Mouse (Mus musculus) frontal cortex, adult (tissue): Measurements from ENCODE around the gene Trip6.
"Not testable (repeated sequence)": the region's sequence is repeated elsewhere in the genome, so short reads cannot be mapped to it uniquely, and the experiment has no call there.

Experiments used
- ATAC-seq: cut with Nextera tagmentation; 2 replicates; pipeline ENCODE4 v1.9.2; 2017; ENCODE audit warnings: mild to moderate bottlenecking, moderate library complexity, mixed read lengths; ENCODE audit not compliant: low TSS enrichment

The Trip6 gene

GRCm38 (mm10) chr5:137301253-137301652 lies 13.0 kb downstream of the Trip6 start:
- ATAC-seq, result no peak

GRCm38 (mm10) chr5:137299240-137299639 lies 15.0 kb downstream of the Trip6 start:
- ATAC-seq, result no peak

GRCm38 (mm10) chr5:137297126-137297525 lies 17.1 kb downstream of the Trip6 start:
- no peak for ATAC-seq

GRCm38 (mm10) chr5:137295712-137296111 lies 18.5 kb downstream of the Trip6 start:
- ATAC-seq, result no peak

DNA sequence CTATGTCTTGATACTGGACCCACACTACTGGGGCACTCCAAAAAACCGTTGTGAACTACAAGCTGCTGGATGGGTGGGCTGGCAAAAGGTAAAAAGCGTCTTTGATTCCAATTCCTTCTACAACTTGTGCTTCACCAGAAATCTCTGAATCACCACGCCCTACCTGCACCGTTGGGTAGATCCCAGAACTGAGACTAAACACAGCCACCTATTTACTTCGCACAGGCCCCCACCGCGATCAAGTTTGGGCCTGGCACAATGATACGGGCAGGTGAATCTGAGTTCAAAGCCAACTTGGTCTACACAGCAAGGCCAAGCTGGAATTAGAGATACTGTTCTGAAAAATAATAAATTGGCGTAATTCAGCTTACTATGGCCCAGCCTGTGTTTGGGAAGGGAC lies 18.9 kb downstream of the Trip6 start:
- no peak for ATAC-seq

DNA sequence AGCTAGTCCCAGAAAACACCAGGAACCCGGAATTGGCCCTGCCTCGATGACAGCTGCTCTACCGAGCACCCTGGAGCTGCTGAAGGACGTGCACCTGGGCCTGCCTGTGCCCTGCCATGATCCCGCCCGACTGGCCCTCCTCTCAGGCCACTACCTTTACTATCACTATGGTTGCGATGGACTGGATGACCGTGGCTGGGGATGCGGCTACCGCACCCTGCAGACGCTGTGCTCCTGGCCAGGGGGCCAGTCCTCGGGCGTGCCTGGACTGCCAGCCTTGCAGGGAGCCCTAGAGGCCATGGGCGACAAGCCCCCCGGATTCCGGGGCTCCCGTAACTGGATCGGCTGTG lies 19.5 kb downstream of the Trip6 start:
- ATAC-seq, result peak; percentile 20

GRCm38 (mm10) chr5:137293839-137294743 lies 20.1 kb downstream of the Trip6 start, which contains the start of gene Ufsp1:
TSS of gene Ufsp1 (plus strand) at chr5:137294629.
- peak; percentile 89 for ATAC-seq

- ATAC-seq, result peak; percentile 45
Measured at GRCm38 (mm10) chr5:137293282-137293681, 20.9 kb downstream of the Trip6 start.

DNA sequence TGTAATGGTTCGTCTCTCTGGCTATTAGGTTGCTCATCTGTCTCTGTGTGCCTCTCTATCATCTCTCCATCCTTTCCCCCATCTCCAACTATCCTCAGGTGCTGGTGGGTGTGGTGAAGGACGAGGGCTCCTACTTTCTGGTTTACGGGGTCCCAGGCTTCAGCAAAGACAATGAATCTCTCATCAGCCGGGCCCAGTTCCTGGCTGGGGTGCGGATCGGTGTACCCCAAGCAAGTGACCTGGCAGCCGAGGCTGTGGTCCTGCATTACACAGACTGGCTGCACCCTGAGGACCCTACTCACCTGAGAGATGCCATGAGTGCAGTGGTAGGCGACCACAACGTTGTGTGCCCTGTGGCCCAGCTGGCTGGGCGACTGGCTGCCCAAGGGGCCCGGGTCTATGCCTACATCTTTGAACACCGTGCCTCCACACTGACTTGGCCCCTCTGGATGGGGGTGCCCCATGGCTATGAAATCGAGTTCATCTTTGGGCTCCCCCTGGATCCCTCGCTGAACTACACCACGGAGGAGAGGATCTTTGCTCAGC lies 22.8 kb downstream of the Trip6 start:
- ATAC-seq, result no peak

GRCm38 (mm10) chr5:137290677-137291076 lies 23.5 kb downstream of the Trip6 start:
- ATAC-seq, result no peak

- ATAC-seq, result no peak
Measured at GRCm38 (mm10) chr5:137289591-137290365, 24.4 kb downstream of the Trip6 start.

- no peak; the same call in 1 of the 2 replicates for ATAC-seq
Measured at GRCm38 (mm10) chr5:137288999-137289470, 25.2 kb downstream of the Trip6 start.

- ATAC-seq, result no peak
Measured at GRCm38 (mm10) chr5:137287953-137288743, 26.1 kb downstream of the Trip6 start.

DNA sequence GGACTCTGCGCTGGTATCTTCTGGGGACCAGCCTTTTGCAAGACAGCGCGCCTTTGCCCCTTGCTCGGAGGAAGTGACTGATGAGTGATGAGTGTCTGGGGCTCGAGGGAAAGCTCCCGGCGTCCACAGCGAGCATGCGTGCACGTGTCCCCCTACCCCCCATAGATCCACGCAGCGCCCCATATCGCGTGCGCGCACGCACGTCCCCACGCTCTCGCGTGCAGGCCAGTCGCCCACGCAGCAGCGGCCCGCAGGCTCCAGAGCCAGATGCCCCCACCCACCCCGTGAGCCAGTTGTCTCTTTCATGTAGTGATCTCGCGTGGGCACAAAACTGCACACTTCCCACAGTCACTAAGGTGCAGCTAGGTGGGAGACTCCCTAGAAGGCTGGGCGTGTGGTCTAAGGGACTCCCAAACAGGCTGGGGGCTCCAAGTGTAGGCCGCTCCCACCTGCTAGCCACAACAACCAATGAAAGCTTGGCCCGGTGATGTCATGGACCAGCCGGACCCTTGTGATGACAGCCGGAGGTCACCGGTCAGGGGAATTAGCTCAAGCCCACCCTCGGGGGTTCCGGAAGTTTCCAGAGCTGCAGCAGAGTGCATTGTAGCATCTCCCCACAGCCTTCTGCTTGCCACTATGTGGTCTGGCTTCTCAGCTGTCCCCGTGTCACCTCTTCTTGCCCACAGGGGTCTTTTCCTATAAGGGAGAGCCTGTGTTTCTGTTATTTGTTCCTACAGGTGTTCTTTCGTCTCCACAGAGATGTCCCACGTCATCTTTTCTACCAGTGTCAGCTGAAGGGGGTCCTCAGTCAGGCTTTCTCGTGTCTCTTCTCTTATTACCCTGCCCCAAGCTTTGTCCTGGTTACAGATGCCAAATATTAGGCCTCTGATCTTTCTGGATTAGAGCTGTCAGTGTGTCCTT lies 26.9 kb downstream of the Trip6 start, which contains the start of gene Ache:
TSS of gene Ache (plus strand) at position 488 of the 921 bp plus-strand sequence.
- ATAC-seq, result peak; percentile 35

- peak; percentile 56 for ATAC-seq
Measured at GRCm38 (mm10) chr5:137286655-137287031, 27.6 kb downstream of the Trip6 start.

- no peak for ATAC-seq
Measured at GRCm38 (mm10) chr5:137285986-137286385, 28.2 kb downstream of the Trip6 start.

GRCm38 (mm10) chr5:137285045-137285444 lies 29.2 kb downstream of the Trip6 start:
- no peak for ATAC-seq

DNA sequence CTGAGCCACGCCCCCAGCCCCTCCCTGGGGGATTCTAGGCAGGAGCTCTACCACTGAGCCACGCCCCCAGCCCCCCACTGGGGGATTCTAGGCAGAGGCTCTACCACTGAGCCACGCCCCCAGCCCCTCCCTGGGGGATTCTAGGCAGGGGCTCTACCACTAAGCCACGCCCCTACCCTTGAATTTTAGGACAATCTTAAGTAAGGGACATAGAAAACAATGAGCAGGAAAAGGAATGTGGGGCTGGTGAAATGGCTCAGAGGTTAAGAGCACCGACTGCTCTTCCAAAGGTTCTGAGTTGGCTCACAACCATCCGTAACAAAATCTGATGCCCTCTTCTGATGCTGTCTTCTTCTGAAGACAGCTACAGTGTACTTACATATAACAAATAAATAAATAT lies 29.8 kb downstream of the Trip6 start:
- not testable (repeated sequence) for ATAC-seq

DNA sequence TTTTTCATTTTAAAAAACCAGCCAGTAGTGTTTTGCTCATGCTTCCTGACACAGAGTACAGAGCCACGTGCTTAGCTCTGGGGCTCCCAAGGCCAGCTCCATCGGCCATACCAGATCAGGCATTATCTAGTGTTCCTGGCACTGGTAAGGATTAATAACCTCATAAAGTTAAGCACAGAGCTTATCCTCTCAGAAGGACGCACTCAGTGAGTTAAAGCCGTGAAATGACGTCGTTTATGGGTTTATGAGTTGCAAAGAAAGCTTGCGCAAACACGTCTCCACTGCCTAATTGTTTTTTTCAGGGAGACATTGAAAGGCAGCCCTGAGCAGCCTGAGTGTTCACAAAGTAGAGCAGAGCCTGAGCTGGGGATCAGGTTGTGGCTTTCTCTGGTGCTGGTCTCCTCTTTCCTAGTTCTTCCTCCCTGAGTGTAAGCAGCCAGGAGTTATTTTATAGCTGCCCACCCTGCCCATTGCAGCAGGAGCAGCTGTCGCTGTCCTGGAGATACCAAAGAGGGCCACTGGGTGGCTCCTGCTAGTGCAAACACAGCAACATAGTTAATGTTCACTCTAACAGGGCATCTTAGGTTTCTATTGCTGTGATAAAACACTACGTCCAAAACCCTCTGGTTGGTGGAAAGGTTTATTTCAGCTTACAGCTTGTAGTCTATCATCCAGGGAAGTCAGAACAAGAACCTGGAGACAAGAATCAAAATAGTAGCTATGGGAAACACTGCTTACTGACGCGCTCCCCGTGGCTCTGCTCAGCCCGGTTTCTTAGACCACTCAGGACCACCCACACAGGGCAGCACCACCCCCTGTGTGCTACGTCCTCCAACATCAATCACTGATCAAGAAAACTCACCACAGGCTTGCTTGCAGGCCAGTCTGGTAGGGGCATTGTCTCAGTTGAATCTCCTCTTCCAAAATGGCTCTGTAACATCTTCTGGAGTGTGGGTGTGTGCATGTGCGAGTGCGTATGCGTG lies 36.6 kb downstream of the Trip6 start:
- peak; percentile 83 for ATAC-seq
